Mouse (Mus musculus) 3T3-L1 (cell line): ENCODE measurements at regions not wholly inside any gene's neighbourhood (a gene's known extent, or its start where the extent isn't known, plus 50 kb on each side); places are given as distances from the start of the nearest gene placed in this dataset.

ENCODE experiments used
- DNase-seq: peaks from one replicate; pipeline ENCODE4 v3.0.0-alpha.2; 2015; ENCODE audit warnings: low read depth, low spot score

DNA sequence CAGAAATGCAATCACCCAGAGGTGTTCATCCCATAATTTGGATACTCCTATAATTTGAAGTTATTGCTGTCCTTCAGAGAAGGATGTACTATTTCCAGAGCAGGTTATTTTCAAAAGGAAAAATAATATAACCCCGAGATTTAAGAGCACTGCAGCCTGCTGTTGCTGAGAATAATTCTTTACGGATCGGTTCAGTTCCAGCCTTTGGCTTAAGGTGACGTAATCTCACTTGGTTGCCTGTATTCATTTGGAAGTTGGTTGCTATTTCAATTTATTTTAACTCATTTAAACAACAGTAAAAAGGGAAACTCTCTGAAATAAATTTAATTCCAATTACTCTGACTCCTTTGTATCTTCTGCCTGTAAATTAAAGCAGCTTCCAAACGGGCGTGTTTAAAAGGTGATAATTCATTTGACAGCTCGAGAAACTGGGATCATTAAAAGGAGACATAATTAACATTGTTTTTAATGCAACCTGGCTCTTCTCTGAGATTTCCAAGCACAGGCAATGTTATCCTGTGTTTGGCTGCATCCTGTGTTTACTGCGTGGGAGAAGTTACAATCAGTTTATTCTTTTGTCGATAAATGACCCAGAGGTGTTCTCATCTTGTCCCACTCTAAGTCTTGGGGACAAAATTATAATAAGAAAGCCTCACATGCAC, 568.5 kb downstream of the Gm16223 start:
- DNase-seq, result no peak

DNA sequence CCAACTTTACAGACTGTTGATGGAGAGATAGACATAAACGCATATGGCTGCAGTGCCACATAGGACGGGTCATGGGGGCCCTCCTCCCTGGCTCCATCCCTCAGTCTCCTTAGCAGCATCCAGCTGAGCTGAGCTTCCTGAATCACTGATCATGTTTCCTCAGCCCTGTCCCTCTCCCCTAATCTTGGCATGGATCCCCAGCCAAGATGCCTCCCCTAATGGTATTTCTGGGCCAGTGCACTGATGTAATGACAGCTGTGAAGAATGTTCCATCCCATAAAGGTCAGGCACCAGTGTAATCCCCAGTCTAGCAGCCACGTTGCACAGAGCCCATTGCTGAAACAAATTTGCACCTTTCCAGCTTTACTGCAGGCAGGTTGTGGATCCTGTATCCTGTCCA, 576.5 kb upstream of the Cpeb2 start:
- DNase-seq, result no peak

DNA sequence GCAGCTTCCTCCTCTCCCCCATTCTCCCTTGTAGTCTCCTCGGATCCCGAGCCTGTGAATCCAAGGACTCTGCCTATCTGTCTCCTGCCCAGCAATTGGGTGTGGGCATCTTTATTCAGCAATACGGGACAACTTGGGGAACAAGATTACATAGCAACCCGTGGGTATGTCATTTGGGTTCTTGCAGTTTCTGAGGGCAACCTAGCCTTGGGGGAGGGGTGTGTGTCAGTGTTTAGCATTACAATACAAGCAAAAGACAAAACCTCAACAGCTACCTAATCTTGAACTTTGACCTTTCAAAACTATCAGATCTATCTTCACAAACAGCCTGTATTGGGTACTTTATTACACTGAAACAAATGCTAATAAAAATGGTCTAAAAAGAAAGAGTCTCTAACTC, 573.0 kb upstream of the Cpeb2 start:
- no peak for DNase-seq

DNA sequence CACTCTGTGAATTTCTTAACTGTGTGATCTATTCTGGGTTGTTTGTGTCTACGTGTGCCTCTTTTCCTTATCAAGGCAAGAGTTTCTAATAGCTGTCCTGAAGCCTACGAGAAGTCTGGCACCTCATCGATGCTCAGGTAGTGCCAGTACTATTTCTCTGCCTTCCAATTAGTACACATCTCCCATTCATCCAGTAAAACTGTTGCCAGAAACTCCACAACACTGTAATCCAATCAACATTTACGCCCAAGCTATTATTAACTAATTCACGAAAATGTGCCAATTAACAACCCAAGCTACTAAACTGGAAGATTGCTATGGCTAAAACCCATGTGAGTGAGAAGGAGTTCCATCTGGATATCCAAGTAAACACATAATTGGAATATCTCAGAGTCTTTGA, 553.4 kb upstream of the Cpeb2 start:
- DNase-seq, result no peak

DNA sequence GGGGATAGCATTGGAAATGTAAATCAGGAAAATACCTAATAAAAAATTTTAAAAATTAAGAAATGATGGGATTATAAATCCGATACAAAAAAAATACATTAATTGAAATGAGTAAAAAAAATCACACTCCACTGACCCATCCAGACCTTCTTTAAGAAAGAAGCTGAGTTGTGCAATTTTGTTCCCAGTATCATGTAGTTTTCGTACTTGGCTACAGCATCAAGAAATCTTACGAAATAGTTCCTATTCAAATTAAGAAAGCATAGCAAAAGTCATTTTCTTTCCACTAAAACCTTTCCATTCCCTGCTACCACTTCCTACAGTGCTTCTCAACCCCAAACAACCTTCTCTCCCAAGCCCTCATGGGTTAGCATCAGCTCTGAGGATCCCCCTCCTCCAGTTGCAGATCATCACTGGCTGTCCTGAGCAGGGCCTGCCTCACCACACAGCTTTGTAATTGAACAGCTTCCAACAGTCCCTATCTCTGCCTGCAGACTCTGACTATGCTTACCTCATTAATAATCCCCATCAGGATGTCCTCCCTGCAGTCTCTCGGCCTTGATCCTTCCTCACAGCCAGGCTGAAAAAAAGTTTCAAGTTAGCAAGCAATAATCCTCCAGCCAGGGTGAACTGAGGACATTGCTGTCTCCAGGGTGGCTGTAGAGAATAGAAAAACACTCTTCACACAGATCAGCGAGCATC, 547.5 kb upstream of the Cpeb2 start:
- no peak for DNase-seq

DNA sequence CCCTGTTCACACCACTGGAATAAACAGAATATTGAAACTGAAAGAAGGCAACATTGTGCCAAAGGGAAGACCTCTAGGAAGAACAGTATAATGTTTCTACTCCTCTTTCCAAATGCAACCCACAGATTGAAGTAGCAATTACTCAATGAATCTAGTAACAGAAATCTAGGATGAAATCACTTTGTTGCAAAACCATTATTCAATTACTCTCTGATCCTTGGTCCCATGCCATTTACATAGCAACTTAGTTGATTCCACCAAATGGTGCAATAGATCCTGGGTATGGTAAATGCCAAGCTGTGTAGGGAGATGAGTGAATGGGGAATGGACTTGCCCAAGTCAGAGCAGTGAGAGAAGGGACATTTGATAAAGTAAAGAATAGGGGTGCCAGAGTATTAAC, 545.8 kb upstream of the Cpeb2 start:
- DNase-seq, result no peak
